Comparison of ENCODE assay signal across 8 mouse cellular contexts in the genomic region with DNA sequence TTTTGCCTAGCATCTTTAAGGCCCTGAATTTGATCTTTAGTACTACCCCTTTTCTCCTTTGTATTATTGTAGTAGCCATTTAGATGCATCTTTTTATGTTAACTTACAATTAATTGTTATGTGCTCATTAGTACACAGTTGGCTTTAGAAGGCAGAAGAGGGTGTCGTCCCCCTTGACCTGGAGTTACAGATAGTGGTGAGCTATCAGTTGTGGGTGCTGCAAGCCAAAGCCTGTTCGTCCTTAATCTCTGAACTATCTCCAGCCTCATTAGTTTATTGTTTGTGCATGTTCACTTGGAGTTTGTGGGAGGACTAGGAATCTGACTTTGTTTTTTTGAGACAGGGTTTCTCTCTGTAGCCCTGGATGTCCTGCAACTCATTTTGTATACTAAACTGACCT. TPM values are rescaled to one million over a fixed set of nuclear protein-coding genes. Genes with fewer than 3 reads are reported as not detected.
A peak's percentile ranks its signal among the peaks of the same experiment; 100 is the strongest.
DNase-seq lines count a peak whose midpoint lies in the region; ATAC-seq and TF ChIP-seq lines count a peak whose summit lies in the region.

No protein-coding gene starts in this region.

- no peaks in the 10 kb centered on the region for H3K9me3 ChIP-seq in forebrain, embryonic 10.5 days
- no peaks in the 10 kb centered on the region for H3K9me3 ChIP-seq in forebrain, embryonic 11.5 days (ENCODE audit: control insufficient read depth, low read length)
- H3K9me3 ChIP-seq in E14TG2a.4 (ENCODE audit: low read length), result no peaks in the 10 kb centered on the region
- H3K9me3 ChIP-seq in hindbrain, embryonic 12.5 days (replicated peaks), result no peaks in the 10 kb centered on the region
- no peaks in the 10 kb centered on the region for H3K9me3 ChIP-seq in liver, embryonic 16.5 days (replicated peaks; ENCODE audit: control insufficient read depth, low read length)

- no peak for TF ChIP-seq CTCF in E14TG2a.4 (conservative IDR thresholded peaks at IDR 0.05; ENCODE audit: low read length)

- H3K4me2 ChIP-seq in forebrain, embryonic 11.5 days (ENCODE audit: low read depth, low read length, severe bottlenecking), result no peak overlapping the region
- peak overlapping the region; percentile 73 for H3K4me2 ChIP-seq in hindbrain, embryonic 12.5 days (replicated peaks)
- H3K4me2 ChIP-seq in liver, embryonic 16.5 days (ENCODE audit: low read depth, low read length), result peak overlapping the region; percentile 79

- no peak overlapping the region for H3K27ac ChIP-seq in forebrain, embryonic 10.5 days
- H3K27ac ChIP-seq in forebrain, embryonic 11.5 days (ENCODE audit: low read depth, low read length), result no peak overlapping the region
- H3K27ac ChIP-seq in hindbrain, embryonic 12.5 days, result no peak overlapping the region
- no peak overlapping the region for H3K27ac ChIP-seq in liver, embryonic 16.5 days (ENCODE audit: low read length)

- H3K4me3 ChIP-seq in forebrain, embryonic 10.5 days, result peak overlapping the region; percentile 92
- H3K4me3 ChIP-seq in forebrain, embryonic 11.5 days (ENCODE audit: low read depth, low read length), result no peak overlapping the region
- H3K4me3 ChIP-seq in E14TG2a.4 (replicated peaks; ENCODE audit: low read length), result peak overlapping the region; percentile 99; the same call in 1 of the 2 replicates
- no peak overlapping the region for H3K4me3 ChIP-seq in hindbrain, embryonic 12.5 days
- H3K4me3 ChIP-seq in liver, embryonic 16.5 days (ENCODE audit: low read depth, low read length), result peak overlapping the region; percentile 75

- 78% methylated on average over 2 of the region's 2 CpGs for WGBS in forebrain, embryonic 10.5 days
- 87% methylated on average over 2 of the region's 2 CpGs for WGBS in forebrain, embryonic 11.5 days
- 91% methylated on average over 2 of the region's 2 CpGs for WGBS in hindbrain, embryonic 12.5 days
- 17% methylated on average over 2 of the region's 2 CpGs for WGBS in liver, embryonic 16.5 days (ENCODE audit: insufficient replicate concordance)

- peaks cover 36% of the 10 kb centered on the region for H3K4me1 ChIP-seq in forebrain, embryonic 10.5 days
- H3K4me1 ChIP-seq in forebrain, embryonic 11.5 days (replicated peaks; ENCODE audit: control insufficient read depth, insufficient read depth, low read length), result peaks cover 10% of the 10 kb centered on the region; the same call in 1 of the 2 replicates
- peaks cover 44% of the 10 kb centered on the region for H3K4me1 ChIP-seq in E14TG2a.4 (replicated peaks; ENCODE audit: low read depth, low read length)
- H3K4me1 ChIP-seq in hindbrain, embryonic 12.5 days, result peaks cover 26% of the 10 kb centered on the region
- peaks cover 21% of the 10 kb centered on the region for H3K4me1 ChIP-seq in liver, embryonic 16.5 days (ENCODE audit: control insufficient read depth, low read depth, low read length)

- no peaks in the 10 kb centered on the region for H3K27me3 ChIP-seq in forebrain, embryonic 10.5 days (ENCODE audit: poor library complexity, severe bottlenecking)
- no peaks in the 10 kb centered on the region for H3K27me3 ChIP-seq in forebrain, embryonic 11.5 days (ENCODE audit: control insufficient read depth, insufficient read depth, low read length)
- H3K27me3 ChIP-seq in E14TG2a.4 (ENCODE audit: insufficient read depth, low read length), result no peaks in the 10 kb centered on the region
- no peaks in the 10 kb centered on the region for H3K27me3 ChIP-seq in hindbrain, embryonic 12.5 days
- H3K27me3 ChIP-seq in liver, embryonic 16.5 days (ENCODE audit: control insufficient read depth, insufficient read depth, low read depth, low read length), result no peaks in the 10 kb centered on the region

- no peak overlapping the region for H3K9ac ChIP-seq in forebrain, embryonic 11.5 days (ENCODE audit: low read length)
- no peak overlapping the region for H3K9ac ChIP-seq in hindbrain, embryonic 12.5 days
- H3K9ac ChIP-seq in liver, embryonic 16.5 days (ENCODE audit: low read depth, low read length), result no peak overlapping the region; the same call in 1 of the 2 replicates

- H3K36me3 ChIP-seq in forebrain, embryonic 10.5 days (replicated peaks), result peaks cover 73% of the 10 kb centered on the region
- H3K36me3 ChIP-seq in forebrain, embryonic 11.5 days (ENCODE audit: control insufficient read depth, insufficient read depth, low read length), result peaks cover 8% of the 10 kb centered on the region
- H3K36me3 ChIP-seq in E14TG2a.4 (ENCODE audit: insufficient read depth, low read length), result peaks cover 77% of the 10 kb centered on the region
- H3K36me3 ChIP-seq in hindbrain, embryonic 12.5 days, result peaks cover 29% of the 10 kb centered on the region
- H3K36me3 ChIP-seq in liver, embryonic 16.5 days (ENCODE audit: control insufficient read depth, insufficient read depth), result peaks cover 36% of the 10 kb centered on the region

- no peak for ATAC-seq in forebrain, embryonic 11.5 days (replicated peaks; ENCODE audit: low FRiP score)
- no peak for ATAC-seq in hindbrain, embryonic 12.5 days (ENCODE audit: low FRiP score)
- no peak for ATAC-seq in liver, embryonic 16.5 days (ENCODE audit: low read depth)

- no peak for DNase-seq in forebrain, embryonic 10.5 days (ENCODE audit: extremely low spot score, low spot score)
- no peak for DNase-seq in forebrain, embryonic 11.5 days (ENCODE audit: low spot score)
- no peak for DNase-seq in T-cell, adult 2 months (ENCODE audit: low spot score)
- DNase-seq in frontal cortex, adult 2 months (ENCODE audit: extremely low spot score in 1 of 2, low spot score in 1 of 2), result no peak
- no peak for DNase-seq in cerebellum, postnatal 10 days

RNA-seq across cellular contexts. Expression of a gene that starts 3.7 kb away (rescaled TPM):
- 301 and 320 TPM in 2 replicates for polyA plus RNA-seq in forebrain, embryonic 10.5 days (2016; fragmentation: Nextera tagmentation; extraction: Ambion mirVana)
- 335 and 363 TPM in 2 replicates for polyA plus RNA-seq in forebrain, embryonic 11.5 days (2014; fragmentation: Nextera tagmentation; extraction: Ambion mirVana)
- polyA plus RNA-seq in hindbrain, embryonic 12.5 days (2016; fragmentation: Nextera tagmentation; extraction: Ambion mirVana), result 265 TPM in 2 replicates
- 81.5 and 87.4 TPM in 2 replicates for polyA plus RNA-seq in liver, embryonic 16.5 days (2015; fragmentation: Nextera tagmentation; extraction: Ambion mirVana)
- polyA plus RNA-seq in frontal cortex, adult 2 months (2012; rRNA removed), result 154 and 162 TPM in 2 replicates

RNA-seq across cellular contexts. Expression of a gene that starts 9.0 kb away (rescaled TPM):
- 26.5 and 29.4 TPM in 2 replicates for polyA plus RNA-seq in forebrain, embryonic 10.5 days (2016; fragmentation: Nextera tagmentation; extraction: Ambion mirVana)
- polyA plus RNA-seq in forebrain, embryonic 11.5 days (2014; fragmentation: Nextera tagmentation; extraction: Ambion mirVana), result 26.9 and 27.1 TPM in 2 replicates
- polyA plus RNA-seq in hindbrain, embryonic 12.5 days (2016; fragmentation: Nextera tagmentation; extraction: Ambion mirVana), result 28.7 and 31.4 TPM in 2 replicates
- polyA plus RNA-seq in liver, embryonic 16.5 days (2015; fragmentation: Nextera tagmentation; extraction: Ambion mirVana), result 4.1 and 5.1 TPM in 2 replicates
- 27.1 and 33.0 TPM in 2 replicates for polyA plus RNA-seq in frontal cortex, adult 2 months (2012; rRNA removed)

RNA-seq across cellular contexts. Expression of a gene that starts 41.6 kb away (rescaled TPM):
- 414 and 424 TPM in 2 replicates for polyA plus RNA-seq in forebrain, embryonic 10.5 days (2016; fragmentation: Nextera tagmentation; extraction: Ambion mirVana)
- polyA plus RNA-seq in forebrain, embryonic 11.5 days (2014; fragmentation: Nextera tagmentation; extraction: Ambion mirVana), result 333 and 347 TPM in 2 replicates
- polyA plus RNA-seq in hindbrain, embryonic 12.5 days (2016; fragmentation: Nextera tagmentation; extraction: Ambion mirVana), result 316 and 330 TPM in 2 replicates
- 141 and 153 TPM in 2 replicates for polyA plus RNA-seq in liver, embryonic 16.5 days (2015; fragmentation: Nextera tagmentation; extraction: Ambion mirVana)
- 72.2 and 73.9 TPM in 2 replicates for polyA plus RNA-seq in frontal cortex, adult 2 months (2012; rRNA removed)

Comparison
In these comparisons a context has a peak if more than half of its experiments do, and no peak if none do; other contexts are left out.
1. H3K4me3 ChIP-seq: peak in forebrain, embryonic 10.5 days (single experiment), E14TG2a.4 (single experiment) and liver, embryonic 16.5 days (single experiment); none in forebrain, embryonic 11.5 days (single experiment) and hindbrain, embryonic 12.5 days (single experiment).